Mouse (Mus musculus): Measurements from ENCODE around the gene Nr1i2.

Gene Nr1i2

DNA sequence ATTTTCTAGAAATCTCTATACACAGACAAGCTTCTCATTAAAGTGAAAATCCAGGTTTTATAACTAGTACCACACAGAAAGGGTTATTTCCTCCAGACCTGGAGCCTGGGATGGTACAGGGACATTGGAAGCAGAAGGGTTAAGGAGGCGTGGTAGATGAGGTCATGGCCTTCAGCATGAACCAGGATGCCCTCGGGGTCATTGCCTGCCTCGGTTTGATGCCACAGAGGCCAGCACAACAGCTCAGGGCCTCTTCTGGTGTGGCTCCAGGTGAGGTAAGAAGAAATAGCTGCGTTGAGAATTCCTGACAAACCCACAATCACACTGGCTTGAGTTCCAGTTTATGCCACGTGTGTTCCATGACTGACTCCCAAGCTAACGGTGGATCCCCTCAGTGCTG, 5.8 kb downstream of the Nr1i2 start:
- in situ Hi-C loops (cut with MboI; ENCODE audit: low sequenced_read_pairs) = no loop called here

DNA sequence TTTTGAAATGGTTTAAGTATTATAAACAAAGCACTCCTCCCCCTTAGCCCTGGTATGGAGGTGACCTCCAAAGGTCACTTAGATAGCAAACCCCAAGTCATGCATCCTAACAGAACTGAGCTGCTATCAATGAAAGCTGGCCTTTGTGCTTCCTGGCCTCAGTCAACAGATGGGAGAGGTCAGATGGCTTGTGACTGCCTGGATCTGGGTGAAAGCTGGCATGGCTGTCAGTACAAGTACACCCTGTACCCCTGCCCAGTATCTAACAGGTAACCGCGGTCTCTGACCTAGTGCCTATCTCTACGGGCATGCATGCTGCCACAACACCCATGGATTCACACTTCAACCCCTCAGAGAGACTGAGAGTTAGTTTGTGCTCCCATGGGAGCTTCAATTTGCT, 6.9 kb downstream of the Nr1i2 start:
- in situ Hi-C loops (cut with MboI; ENCODE audit: low sequenced_read_pairs) = no loop called here

DNA sequence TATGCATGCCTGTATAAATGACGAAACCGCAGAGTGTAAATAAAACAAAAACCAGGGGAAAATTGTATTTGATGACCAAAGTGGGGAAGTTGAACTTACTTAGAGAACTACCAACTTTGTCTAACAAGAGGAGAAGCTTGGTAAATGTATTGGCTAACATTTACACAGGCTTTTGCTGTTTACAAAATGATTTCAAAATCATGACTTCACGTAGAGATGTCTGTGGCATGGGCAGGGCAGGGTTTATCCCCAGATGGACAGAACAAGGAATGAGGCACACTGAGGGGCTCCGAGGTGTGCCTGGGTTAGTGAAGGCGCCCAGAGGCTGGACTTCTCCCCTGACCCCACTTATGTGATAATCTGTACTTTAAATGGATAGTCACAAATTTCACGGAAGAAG, 7.3 kb downstream of the Nr1i2 start:
- in situ Hi-C loops (cut with MboI; ENCODE audit: low sequenced_read_pairs) = no loop called here

DNA sequence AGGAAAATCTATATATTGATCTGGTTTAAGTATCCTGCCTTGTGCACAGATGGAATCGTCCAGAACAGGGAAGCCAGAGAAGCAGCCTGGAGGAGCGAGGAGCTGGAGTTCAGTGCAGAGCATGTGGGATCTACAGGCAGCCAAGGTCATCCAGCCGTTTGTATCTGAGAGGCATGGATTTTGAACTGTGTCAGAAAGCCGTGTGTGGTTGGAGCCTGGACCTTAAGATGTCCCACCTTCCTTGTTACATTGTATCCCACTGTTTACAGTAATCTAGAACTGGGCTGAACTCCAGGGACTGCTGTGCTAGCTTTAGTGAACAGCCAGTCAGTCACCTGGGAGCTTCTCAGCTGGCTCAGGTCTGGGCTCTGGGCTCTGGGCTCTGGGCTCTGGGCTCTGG, 8.1 kb downstream of the Nr1i2 start:
- in situ Hi-C loops (cut with MboI; ENCODE audit: low sequenced_read_pairs) = no loop called here

DNA sequence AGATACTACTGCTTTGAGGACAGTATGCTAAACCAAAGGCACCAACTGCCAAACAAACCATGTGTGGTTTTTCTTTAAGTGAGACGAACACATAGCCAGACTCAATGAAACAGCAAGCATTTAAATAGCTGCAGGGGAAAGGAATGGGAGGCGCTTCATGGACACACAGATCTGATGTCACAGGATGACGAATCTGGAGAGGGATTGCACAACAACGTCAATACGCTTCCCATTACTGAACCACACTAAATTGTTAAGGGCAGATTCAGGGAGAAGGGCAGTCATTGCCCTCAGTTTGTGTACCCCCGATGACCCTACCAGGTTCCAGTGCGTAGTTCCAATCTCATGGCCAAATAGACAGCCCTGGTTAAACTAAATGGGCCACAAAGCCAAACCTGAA, 8.8 kb downstream of the Nr1i2 start:
- in situ Hi-C loops (cut with MboI; ENCODE audit: low sequenced_read_pairs) = no loop called here

DNA sequence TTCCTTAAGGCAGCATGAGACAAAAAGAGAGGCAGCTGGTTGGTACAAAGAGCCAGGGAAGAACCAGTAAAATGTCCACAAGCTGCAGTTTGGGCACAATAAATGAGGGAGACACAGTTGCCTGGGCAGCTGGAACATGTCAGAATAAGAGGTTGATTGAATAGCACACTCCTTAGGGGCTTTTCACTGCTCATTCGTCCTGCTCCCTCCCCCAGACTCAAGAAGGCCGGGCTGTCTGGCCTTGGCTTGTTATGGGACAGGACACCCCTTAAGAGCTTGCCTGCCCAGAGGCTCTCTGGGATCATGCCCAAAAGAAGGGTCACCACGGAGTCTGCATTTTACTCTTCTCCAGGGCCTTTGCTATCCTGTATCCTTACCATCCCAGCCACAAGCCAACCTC, 11.3 kb downstream of the Nr1i2 start:
- in situ Hi-C loops (cut with MboI; ENCODE audit: low sequenced_read_pairs) = no loop called here

DNA sequence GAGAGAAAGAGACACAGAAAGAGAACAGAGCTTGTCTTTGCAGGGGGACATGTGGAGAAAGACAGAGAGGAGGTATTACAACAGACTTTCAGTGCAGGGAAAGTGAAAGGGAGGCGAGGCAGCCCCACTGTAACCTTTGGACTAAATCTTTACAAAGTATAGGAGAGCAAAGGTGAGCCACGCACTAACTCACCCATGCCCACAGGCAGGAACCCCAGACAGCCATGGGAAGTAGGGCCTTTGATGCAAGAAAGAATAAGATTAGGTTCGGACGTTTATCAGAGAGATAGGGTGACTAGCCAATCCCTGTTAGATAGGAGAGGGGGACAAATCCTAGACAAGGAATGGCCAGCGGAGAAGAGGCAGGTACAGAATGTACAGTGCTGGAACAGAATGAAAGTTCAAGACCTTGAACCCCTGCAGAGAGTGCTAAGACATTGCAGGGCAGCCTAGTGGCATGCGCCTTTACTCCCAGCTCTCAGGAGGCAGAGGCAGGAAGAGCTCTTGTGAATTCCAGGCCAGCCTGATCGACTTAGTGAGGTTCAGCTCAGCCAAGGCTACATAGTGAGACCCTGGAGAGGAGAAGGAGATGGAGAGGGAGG, 12.0 kb downstream of the Nr1i2 start:
- in situ Hi-C loops (cut with MboI; ENCODE audit: low sequenced_read_pairs) = no loop called here

DNA sequence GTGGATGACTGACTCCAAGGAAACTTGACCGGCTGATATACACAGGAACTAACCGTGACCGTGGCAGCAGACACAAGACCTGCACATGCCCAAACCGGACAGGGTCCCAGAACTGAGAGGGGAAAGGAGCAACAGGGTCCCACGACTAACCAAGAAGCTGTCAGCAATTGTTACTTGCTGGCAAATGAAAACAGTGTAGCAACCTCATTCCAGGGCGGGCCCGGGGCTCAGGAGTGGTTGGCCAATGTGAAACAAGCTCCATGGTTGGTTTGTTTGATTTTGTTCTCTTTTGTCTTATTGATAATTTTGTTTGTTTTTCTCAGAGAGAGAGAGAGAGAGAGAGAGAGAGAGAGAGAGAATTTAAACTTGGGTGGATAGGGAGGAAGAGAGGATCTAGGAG, 13.7 kb downstream of the Nr1i2 start:
- in situ Hi-C loops (cut with MboI; ENCODE audit: low sequenced_read_pairs) = no loop called here

DNA sequence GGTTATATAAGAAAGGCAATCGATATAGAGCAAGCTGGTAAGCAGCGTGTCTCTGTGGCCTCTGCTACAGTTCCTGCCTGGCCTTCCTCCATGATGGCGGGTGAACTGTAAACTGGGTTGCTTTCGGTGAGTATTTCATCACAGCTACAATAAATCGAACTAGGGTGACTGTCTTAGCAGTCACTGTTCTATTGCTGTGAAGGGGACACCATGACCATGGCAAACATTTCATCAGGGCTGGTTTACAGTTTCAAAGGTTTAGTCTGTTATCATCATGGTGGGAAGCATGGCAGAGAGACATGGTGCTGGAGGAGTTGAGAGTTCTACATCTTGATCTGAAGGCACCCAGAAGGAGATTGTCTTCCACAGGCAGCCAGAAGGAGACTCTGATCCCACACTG, 14.8 kb downstream of the Nr1i2 start:
- in situ Hi-C loops (cut with MboI; ENCODE audit: low sequenced_read_pairs) = no loop called here

DNA sequence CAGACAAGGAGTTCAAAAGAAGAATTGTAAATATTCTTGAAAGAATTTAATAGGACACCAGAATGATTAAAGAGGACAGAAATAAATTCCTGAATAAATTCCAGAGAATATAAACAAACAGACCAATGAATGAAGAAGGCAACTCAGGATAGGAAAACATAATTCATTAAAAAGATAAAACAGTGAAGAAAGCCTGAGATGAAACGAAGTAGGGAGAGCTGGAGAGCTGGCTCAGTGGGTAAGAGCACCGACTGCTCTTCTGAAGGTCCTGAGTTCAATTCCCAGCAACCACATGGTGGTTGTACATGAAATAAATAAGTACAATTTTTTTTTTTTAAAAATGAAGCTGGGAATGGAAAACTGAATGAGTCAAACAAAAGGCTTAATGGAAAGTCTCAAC, 19.9 kb downstream of the Nr1i2 start:
- in situ Hi-C loops (cut with MboI; ENCODE audit: low sequenced_read_pairs) = no loop called here

DNA sequence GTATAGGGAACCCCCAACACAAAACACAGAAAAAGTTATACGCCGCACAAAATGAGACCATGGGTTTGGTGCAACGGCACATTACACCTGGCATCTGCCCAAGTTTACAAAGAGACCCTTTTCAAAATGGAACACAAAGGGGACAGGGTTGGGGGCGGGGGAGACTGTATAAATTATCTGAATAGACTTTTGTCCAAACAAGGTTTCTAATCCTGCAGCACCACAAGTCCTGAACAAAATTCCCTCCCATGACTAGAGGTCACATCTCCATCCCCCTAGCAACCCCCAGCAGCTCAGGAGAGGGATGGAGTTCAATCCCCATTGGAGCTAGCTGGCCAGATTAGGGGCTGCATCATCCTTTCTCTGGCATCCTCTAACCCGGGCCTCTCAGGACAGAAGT, 22.1 kb downstream of the Nr1i2 start:
- in situ Hi-C loops (cut with MboI; ENCODE audit: low sequenced_read_pairs) = no loop called here

DNA sequence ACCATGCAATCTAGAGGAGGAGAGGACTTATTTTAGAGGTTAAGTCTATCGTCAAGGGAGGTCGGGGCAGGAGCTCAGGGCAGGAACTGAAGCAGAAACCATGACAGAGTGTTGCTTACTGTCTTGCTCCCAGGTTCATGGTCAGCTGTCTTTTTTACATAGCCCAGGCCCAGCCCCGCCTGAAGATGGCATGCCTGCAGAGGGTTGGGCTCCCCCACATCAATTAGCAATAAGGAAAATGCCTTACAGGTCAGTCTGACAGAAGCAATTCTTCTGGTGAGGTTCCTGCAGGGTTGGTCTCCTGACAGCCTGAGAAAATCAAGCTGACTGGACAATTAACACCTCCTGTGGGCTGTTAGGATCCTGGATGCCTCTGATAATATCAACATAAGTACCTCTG, 23.0 kb downstream of the Nr1i2 start:
- in situ Hi-C loops (cut with MboI; ENCODE audit: low sequenced_read_pairs) = no loop called here

DNA sequence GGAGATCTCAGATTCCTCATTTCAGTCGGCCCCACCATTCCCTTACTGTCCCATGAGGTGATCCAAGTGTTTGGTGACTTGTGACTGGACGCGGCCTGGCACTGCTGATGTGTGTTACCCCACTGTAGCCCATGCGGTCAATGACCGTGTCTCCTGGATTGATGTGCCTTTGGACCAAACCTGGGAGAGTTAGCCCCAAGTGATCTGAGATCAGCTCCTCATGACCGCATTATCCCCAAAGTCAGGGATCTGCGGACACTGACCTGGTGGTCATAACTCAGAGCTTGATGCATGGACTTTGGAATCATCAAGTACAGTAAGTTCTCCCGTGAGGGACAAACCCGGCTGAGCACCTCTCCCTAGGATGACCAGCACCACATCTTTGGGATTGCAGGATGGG, 38.7 kb downstream of the Nr1i2 start:
- in situ Hi-C loops (cut with MboI; ENCODE audit: low sequenced_read_pairs) = no loop called here

DNA sequence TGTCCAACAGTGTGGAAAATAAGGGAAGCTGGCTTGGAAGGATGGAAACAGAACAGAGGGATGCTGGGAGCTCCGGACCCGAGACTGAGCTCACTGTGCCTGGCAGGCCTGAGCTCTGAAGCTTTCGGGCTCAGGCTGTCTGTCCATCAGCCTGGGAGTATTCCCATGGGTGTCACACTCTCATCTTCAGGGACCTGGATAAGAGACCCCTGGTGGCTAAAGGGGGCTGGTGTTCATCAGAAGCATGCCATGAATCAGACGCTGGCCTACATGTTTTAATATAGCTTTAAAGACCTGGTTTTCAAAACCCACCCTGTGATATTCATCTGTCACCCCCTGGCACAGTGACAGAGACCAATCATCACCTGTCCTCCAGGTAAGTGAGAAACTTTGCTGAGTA, 39.5 kb downstream of the Nr1i2 start:
- in situ Hi-C loops (cut with MboI; ENCODE audit: low sequenced_read_pairs) = no loop called here

DNA sequence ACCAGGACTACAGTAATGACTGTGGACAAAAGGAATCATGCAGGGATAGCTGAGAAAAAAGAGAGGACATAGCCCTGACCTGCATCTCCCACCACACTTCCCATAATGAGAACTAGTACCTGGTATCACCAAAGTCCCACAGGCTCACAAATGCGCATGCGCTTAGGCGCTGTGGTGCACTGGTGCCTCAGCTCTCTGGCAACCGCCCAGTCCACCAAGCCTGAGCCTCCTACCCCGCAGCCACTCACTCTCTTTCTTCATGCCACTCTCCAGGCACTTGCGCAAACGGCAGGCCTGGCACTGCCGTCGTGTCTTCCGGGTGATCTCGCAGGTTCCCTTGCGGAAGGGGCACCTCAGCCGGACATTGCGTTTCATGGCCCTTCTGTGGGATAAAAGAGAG, 40.6 kb downstream of the Nr1i2 start:
- in situ Hi-C loops (cut with MboI; ENCODE audit: low sequenced_read_pairs) = no loop called here

DNA sequence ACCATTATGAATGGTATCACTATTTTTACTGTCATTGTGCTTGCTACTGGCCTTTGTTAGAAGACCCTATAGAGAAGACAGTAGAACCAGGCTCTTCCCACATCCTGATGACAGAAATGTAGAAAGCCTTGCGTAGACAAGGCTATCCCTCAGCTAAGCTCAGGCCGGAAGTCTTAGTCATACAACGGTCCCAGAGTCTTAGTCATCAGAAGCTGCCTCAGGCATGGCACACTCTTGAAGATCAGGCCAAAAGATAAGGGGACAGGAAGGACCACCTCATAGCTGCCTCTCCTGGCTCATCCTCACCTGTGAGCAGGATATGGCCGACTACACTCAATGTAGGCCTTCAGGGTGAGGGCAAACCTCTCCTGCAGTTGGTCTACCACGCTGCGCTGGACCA, 44.2 kb downstream of the Nr1i2 start:
- in situ Hi-C loops (cut with MboI; ENCODE audit: low sequenced_read_pairs) = no loop called here

DNA sequence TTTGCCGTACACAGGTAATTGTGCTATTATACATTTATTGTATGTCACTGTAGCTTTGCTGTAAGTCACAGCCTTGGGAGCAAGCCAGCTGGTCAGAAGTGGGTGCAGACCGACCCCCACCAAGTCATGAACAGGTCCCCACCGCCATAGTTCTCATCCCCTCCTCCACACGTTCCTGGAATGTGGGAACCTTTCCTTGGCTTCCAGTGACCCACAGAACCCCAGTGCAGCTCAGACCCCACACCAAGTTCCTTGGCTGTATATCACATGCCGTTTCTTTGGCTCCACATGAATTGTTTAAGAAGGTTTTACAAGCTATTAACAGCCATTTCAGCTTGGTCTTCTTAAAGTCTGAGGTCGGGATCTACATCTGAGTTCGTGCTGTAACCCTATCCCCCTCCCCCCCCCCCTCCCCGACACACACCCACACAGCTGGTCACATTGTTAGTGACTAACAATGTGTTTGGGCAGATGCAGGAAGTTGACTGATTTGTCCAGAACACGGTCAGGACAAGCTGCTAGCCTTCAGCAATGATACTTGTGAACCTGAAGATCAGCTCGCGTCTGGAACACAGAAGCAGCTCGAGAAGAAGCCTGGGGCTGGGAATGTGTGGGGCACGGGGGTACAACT, 46.2 kb downstream of the Nr1i2 start:
- in situ Hi-C loops (cut with MboI; ENCODE audit: low sequenced_read_pairs) = no loop called here

DNA sequence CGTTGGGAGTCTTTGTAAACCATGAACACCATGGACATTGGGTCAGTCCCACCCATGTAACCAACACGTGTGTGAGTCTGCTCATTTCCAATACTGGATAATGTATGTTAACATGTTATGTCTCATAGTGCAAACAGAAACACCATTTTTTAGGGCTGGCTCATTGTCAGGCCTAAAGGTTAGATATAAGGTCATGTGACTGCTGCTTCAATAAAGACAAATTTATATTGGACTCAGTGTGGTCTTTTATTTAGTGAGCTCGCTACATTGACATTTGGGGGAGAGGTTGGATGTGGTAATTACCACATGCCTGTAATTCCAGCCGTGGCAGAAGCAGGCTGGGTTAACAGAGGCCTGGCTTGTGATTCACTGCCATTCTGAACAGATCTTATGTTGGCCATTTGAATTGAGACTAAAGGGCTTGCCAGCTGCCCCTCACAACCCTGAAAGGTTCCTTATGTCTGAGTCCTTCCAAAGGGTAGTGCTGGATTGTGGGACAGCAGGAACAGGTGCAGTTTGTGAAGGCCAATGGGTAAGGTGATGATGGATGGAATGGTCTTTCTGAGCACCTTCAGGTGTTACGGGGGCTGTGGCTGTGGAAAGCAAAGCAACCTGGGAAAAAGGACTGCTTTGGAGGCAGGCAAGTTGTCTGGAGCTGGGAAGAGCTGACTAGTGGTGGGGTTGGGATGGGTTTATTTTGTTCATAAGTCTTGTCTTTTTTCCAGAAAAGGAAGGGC, 48.6 kb downstream of the Nr1i2 start:
- in situ Hi-C loops (cut with MboI; ENCODE audit: low sequenced_read_pairs) = no loop called here

DNA sequence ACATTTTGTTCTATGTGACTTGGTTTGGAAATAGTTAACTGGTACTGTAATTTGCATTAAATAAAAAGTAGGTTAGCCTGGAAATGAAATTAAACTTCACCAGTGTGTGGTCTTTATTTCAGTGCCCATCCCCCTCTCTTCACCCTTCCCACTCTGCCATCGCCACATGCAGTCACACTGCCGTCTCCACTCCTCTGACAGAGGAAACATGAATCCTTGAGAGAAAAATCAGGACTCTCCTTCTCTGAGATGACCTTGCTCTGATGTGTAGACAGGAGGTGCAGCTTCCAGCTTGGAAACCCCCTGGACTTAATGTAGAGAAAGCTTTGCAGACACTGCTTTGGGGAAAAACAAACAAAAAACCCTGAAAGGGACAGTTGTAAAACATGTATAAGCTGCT, 49.2 kb downstream of the Nr1i2 start:
- in situ Hi-C loops (cut with MboI; ENCODE audit: low sequenced_read_pairs) = no loop called here

DNA sequence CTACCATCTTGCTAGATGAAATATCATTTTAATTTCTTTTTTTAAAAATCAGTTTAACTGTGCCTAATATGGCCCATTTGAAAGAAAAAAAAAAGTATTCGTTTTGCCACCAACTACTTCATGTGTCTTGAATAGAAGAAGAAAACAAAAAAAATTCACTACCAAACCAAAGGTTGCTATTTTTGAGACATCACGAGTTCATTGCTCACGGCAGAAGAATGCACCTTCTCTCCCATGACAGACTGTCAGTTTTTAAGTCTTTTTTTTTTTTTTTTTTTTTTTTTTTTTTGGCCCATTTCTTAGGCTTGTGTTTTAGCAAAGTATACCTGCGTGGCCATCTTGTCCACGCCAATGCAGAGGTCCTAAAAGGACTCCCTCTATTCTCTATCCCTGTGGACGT, 50.5 kb downstream of the Nr1i2 start:
- in situ Hi-C loops (cut with MboI; ENCODE audit: low sequenced_read_pairs) = no loop called here

DNA sequence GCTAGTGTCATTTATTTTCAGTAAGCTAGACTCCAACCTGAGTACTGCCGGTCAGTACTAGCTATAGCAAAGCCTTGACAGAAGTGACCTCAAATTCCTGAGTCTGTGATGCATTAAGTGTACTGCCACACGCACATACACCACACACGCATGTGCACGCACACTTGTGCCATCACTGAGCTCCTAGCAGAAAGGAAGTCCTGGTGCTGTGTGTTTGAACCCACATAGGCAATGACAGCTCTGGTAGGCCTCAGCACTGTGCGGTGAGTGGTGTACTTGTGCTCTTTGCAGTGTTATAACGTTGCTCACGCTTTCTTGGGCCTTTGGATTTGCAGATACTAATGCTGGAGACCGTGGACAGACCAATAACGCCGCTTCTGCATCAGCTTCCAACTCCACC, 54.5 kb downstream of the Nr1i2 start:
- in situ Hi-C loops (cut with MboI; ENCODE audit: low sequenced_read_pairs) = no loop called here

DNA sequence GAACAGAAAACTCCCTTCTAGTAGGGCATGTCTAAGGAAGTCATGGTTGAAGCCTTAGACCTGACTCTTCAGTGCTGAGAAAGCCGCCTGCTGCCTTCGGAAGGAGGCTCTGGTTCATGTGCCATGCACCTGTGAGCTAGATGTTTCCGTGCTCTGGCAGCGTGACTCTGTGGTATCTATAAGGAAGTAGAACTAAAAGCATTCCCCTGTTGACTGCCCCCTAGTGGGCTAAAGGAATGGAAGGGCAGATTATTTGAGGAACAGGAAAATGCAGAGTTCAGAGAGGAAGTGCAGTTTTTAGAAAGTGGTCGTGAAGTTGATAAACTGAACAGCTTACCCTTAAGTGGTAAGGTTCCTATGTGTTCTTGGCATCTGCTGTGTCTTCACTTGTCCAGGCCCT, 54.9 kb downstream of the Nr1i2 start:
- in situ Hi-C loops (cut with MboI; ENCODE audit: low sequenced_read_pairs) = no loop called here
